Mouse (Mus musculus) liver, embryonic 16.5 days (tissue): ENCODE data around the gene Tas2r121. TPM values are rescaled to one million over a fixed set of nuclear protein-coding genes. Genes with fewer than 3 reads are reported as not detected.
"Not testable (repeated sequence)": the region's sequence is repeated elsewhere in the genome, so short reads cannot be mapped to it uniquely, and the experiment has no call there.

Experiments
- ATAC-seq: fragments of 200-750 bp; cut with Nextera tagmentation; 2 replicates; pipeline ENCODE4 v1.8.0; 2017; ENCODE audit warnings: low read depth, mild to moderate bottlenecking, moderate number of reproducible peaks, moderate library complexity
- H3K27ac ChIP-seq: fragments of 300-500 bp; sonication (generic); 2 replicates; pipeline ENCODE4 v1.5.1; 2014; ENCODE audit warnings: mild to moderate bottlenecking, low read length
- H3K27me3 ChIP-seq: fragments of 300-500 bp; sonication (generic); 2 replicates; pipeline ENCODE4 v1.6.1; 2014; ENCODE audit warnings: low read depth, low read length, mixed read lengths; ENCODE audit not compliant: control insufficient read depth, insufficient read depth
- H3K36me3 ChIP-seq: fragments of 300-500 bp; sonication (generic); 2 replicates; pipeline ENCODE4 v1.6.1; 2014; ENCODE audit warnings: mild to moderate bottlenecking; ENCODE audit not compliant: control insufficient read depth, insufficient read depth
- H3K4me1 ChIP-seq: fragments of 300-500 bp; sonication (generic); 2 replicates; pipeline ENCODE4 v1.6.1; 2014; ENCODE audit warnings: low read depth, low read length, mixed read lengths; ENCODE audit not compliant: control insufficient read depth
- H3K4me2 ChIP-seq: fragments of 300-500 bp; sonication (generic); 2 replicates; pipeline ENCODE4 v1.6.1; 2014; ENCODE audit warnings: low read depth, low read length, mixed read lengths
- H3K4me3 ChIP-seq: fragments of 300-500 bp; sonication (generic); 2 replicates; pipeline ENCODE4 v1.5.1; 2014; ENCODE audit warnings: low read depth, mild to moderate bottlenecking, low read length
- H3K9ac ChIP-seq: fragments of 300-500 bp; sonication (generic); 2 replicates; pipeline ENCODE4 v1.6.1; 2014; ENCODE audit warnings: low read depth, low read length
- H3K9me3 ChIP-seq: fragments of 300-500 bp; sonication (generic); replicated peaks from 2 replicates; pipeline ENCODE4 v1.6.1; 2016; ENCODE audit warnings: low read length; ENCODE audit not compliant: control insufficient read depth
- WGBS: fragments of 180-500 bp; shearing (Covaris S2); extraction: QIAGEN DNeasy Blood & Tissue Kit; methylation state at CpG from one replicate; pipeline ENCODE4 v1.1.7; 2014; ENCODE audit not compliant: insufficient replicate concordance; 5-methylcytosine and 5-hydroxymethylcytosine counted together
- polyA plus RNA-seq: library from polyadenylated mRNA; unstranded; fragments of >200 nt; fragmentation: Nextera tagmentation; extraction: Ambion mirVana; gene quantifications from 2 replicates; pipeline ENCODE4 v1.2.1, GENCODE M21; 2015

The Tas2r121 gene
- not detected in 2 replicates for polyA plus RNA-seq

- no peaks in the 10 kb centered on the region for H3K9me3 ChIP-seq
- no peak within 1 kb of the TSS for H3K27ac ChIP-seq
- H3K9ac ChIP-seq, result no peak within 1 kb of the TSS
- no peak within 1 kb of the TSS for H3K4me2 ChIP-seq
- ATAC-seq, result no peak
- 29% methylated on average over 1 of the region's 1 CpGs for WGBS
- H3K36me3 ChIP-seq, result no peaks in the 10 kb centered on the region
- H3K4me3 ChIP-seq, result no peak within 1 kb of the TSS
- H3K27me3 ChIP-seq, result no peaks in the 10 kb centered on the region
- H3K4me1 ChIP-seq, result no peaks in the 10 kb centered on the region
These were observed at the start of gene Tas2r121 for GRCm38 (mm10) chr6:132700907-132701306. Tas2r121 (minus strand) TSS chr6:132701007.

- ATAC-seq, result no peak
- no peak overlapping the region for H3K4me2 ChIP-seq
- no peak overlapping the region for H3K9ac ChIP-seq
- no peaks in the 10 kb centered on the region for H3K9me3 ChIP-seq
- no peak overlapping the region for H3K4me3 ChIP-seq
- no peak overlapping the region for H3K27ac ChIP-seq
- WGBS, result 67% methylated on average over 2 of the region's 2 CpGs
- no peaks in the 10 kb centered on the region for H3K27me3 ChIP-seq
- H3K4me1 ChIP-seq, result no peaks in the 10 kb centered on the region
- H3K36me3 ChIP-seq, result no peaks in the 10 kb centered on the region
These were observed 49.4 kb upstream of the Tas2r121 start for GRCm38 (mm10) chr6:132750206-132750605.

- ATAC-seq, result no peak
- Histone ChIP-seq H3K27ac (no peak within 1 kb of the TSS), H3K4me2 (no peak within 1 kb of the TSS), H3K4me3 (no peak within 1 kb of the TSS), H3K4me1 (no peaks in the 10 kb centered on the region), H3K27me3 (no peaks in the 10 kb centered on the region), H3K36me3 (no peaks in the 10 kb centered on the region), H3K9ac (no peak within 1 kb of the TSS), H3K9me3 (no peaks in the 10 kb centered on the region)
- 57% methylated on average over 2 of the region's 2 CpGs for WGBS
These were observed 37.1 kb upstream of the Tas2r121 start, which contains the start of gene Tas2r115 for GRCm38 (mm10) chr6:132737935-132738334. Tas2r115 (minus strand) TSS chr6:132738035.

- no peak within 1 kb of the TSS for H3K9ac ChIP-seq
- no peaks in the 10 kb centered on the region for H3K36me3 ChIP-seq
- ATAC-seq, result no peak
- no peaks in the 10 kb centered on the region for H3K9me3 ChIP-seq
- no peaks in the 10 kb centered on the region for H3K4me1 ChIP-seq
- H3K4me2 ChIP-seq, result no peak within 1 kb of the TSS
- H3K27me3 ChIP-seq, result no peaks in the 10 kb centered on the region
- WGBS, result 53% methylated on average over 3 of the region's 3 CpGs
- no peak within 1 kb of the TSS for H3K4me3 ChIP-seq
- no peak within 1 kb of the TSS for H3K27ac ChIP-seq
These were observed 11.0 kb upstream of the Tas2r121 start, which contains the start of gene Tas2r122 for GRCm38 (mm10) chr6:132711828-132712227. Tas2r122 (minus strand) TSS chr6:132711928.

GRCm38 (mm10) chr6:132691596-132691995 lies 9.2 kb downstream of the Tas2r121 start:
- H3K9me3 ChIP-seq, H3K27ac ChIP-seq, H3K4me3 ChIP-seq, H3K36me3 ChIP-seq, H3K4me1 ChIP-seq, H3K4me2 ChIP-seq, H3K9ac ChIP-seq, H3K27me3 ChIP-seq, ATAC-seq: not testable (repeated sequence)
- 60% methylated on average over 7 of the region's 7 CpGs for WGBS

GRCm38 (mm10) chr6:132656653-132657052 lies 44.2 kb downstream of the Tas2r121 start, which contains the start of gene Tas2r120:
Tas2r120 (plus strand) TSS chr6:132656953.
- H3K9ac ChIP-seq, result no peak within 1 kb of the TSS
- H3K4me3 ChIP-seq, result no peak within 1 kb of the TSS
- H3K27ac ChIP-seq, result no peak within 1 kb of the TSS
- no peak for ATAC-seq
- H3K4me1 ChIP-seq, result no peaks in the 10 kb centered on the region
- no peak within 1 kb of the TSS for H3K4me2 ChIP-seq
- H3K27me3 ChIP-seq, result no peaks in the 10 kb centered on the region
- H3K9me3 ChIP-seq, result no peaks in the 10 kb centered on the region
- H3K36me3 ChIP-seq, result no peaks in the 10 kb centered on the region

- Histone ChIP-seq H3K4me2 (no peak within 1 kb of the TSS), H3K4me3 (no peak within 1 kb of the TSS), H3K36me3 (no peaks in the 10 kb centered on the region), H3K27ac (no peak within 1 kb of the TSS), H3K9ac (no peak within 1 kb of the TSS), H3K9me3 (no peaks in the 10 kb centered on the region; the same call in 1 of the 2 replicates), H3K27me3 (no peaks in the 10 kb centered on the region), H3K4me1 (no peaks in the 10 kb centered on the region)
- WGBS, result 57% methylated on average over 1 of the region's 1 CpGs
- ATAC-seq, result no peak
These were observed 49.4 kb downstream of the Tas2r121 start, which contains the start of gene A630073D07Rik for GRCm38 (mm10) chr6:132651426-132651825. A630073D07Rik (minus strand) TSS chr6:132651526.

Other genes starting within 250 kb of the Tas2r121 start
- gene Prh1, start 131.2 kb downstream of the Tas2r121 start, polyA plus RNA-seq, result not detected in 2 replicates
- gene Prp2, start 105.1 kb downstream of the Tas2r121 start, polyA plus RNA-seq, result not detected in 2 replicates
- not detected in 2 replicates for gene A630073D07Rik, start 49.5 kb downstream of the Tas2r121 start, polyA plus RNA-seq
- gene Tas2r120, start 44.1 kb downstream of the Tas2r121 start, polyA plus RNA-seq, result not detected in 2 replicates
- not detected in 2 replicates for gene Tas2r122, start 10.9 kb upstream of the Tas2r121 start, polyA plus RNA-seq
- gene Tas2r115, start 37.0 kb upstream of the Tas2r121 start, polyA plus RNA-seq, result not detected in 2 replicates
- not detected in 2 replicates for gene Tas2r124, start 53.7 kb upstream of the Tas2r121 start, polyA plus RNA-seq
- not detected in 2 replicates for gene Tas2r102, start 61.1 kb upstream of the Tas2r121 start, polyA plus RNA-seq
- not detected in 2 replicates for gene Tas2r136, start 77.2 kb upstream of the Tas2r121 start, polyA plus RNA-seq
- not detected in 2 replicates for gene Tas2r117, start 101.8 kb upstream of the Tas2r121 start, polyA plus RNA-seq
- gene Tas2r123, start 146.1 kb upstream of the Tas2r121 start, polyA plus RNA-seq, result not detected in 2 replicates
- not detected in 2 replicates for gene Tas2r116, start 154.4 kb upstream of the Tas2r121 start, polyA plus RNA-seq
- not detected in 2 replicates for gene Tas2r110, start 167.0 kb upstream of the Tas2r121 start, polyA plus RNA-seq
- gene Tas2r113, start 192.0 kb upstream of the Tas2r121 start, polyA plus RNA-seq, result not detected in 2 replicates
- not detected in 2 replicates for gene Tas2r125, start 208.6 kb upstream of the Tas2r121 start, polyA plus RNA-seq